8 mouse cellular contexts compared by ENCODE assay signal in genomic region chr2:119046649-119047611, GRCm38 (mm10). TPM values are rescaled to one million over a fixed set of nuclear protein-coding genes. Genes with fewer than 3 reads are reported as not detected.
A peak's percentile ranks its signal among the peaks of the same experiment; 100 is the strongest.
DNase-seq lines count a peak whose midpoint lies in the region; ATAC-seq and TF ChIP-seq lines count a peak whose summit lies in the region.

Knl1 (plus strand) TSS chr2:119047119.

- DNase-seq in 416B (ENCODE audit: low read depth): peak; percentile 98
- peak; percentile 84 to 95 for DNase-seq in heart, adult 9 months (ENCODE audit: low spot score in 2 of 2)
- DNase-seq in monocyte, adult 2 months (ENCODE audit: low read depth in 1 of 2, low spot score in 2 of 2): peak; percentile 95 to 99
- DNase-seq in spleen, postnatal 36 days (ENCODE audit: low spot score in 2 of 2): peak; percentile 89 to 93

- peak within 1 kb of the TSS; percentile 54 for H3K4me2 ChIP-seq in embryonic facial prominence, embryonic 15.5 days (replicated peaks)
- peak within 1 kb of the TSS; percentile 57 for H3K4me2 ChIP-seq in kidney, embryonic 14.5 days (replicated peaks; ENCODE audit: low read depth, low read length)
- peak within 1 kb of the TSS; percentile 53 for H3K4me2 ChIP-seq in limb, embryonic 15.5 days

- TF ChIP-seq CTCF in bone marrow, adult 2 months (IDR thresholded peaks at IDR 0.05; ENCODE audit: control insufficient read depth, insufficient read depth, low read length): no peak

- peak; percentile 68; the same call in 1 of the 2 replicates for TF ChIP-seq POLR2A in bone marrow, adult 2 months (IDR thresholded peaks at IDR 0.05; ENCODE audit: borderline replicate concordance, control insufficient read depth, low read depth, low read length)

- H3K4me3 ChIP-seq in bone marrow, adult 2 months (replicated peaks; ENCODE audit: control insufficient read depth, low read depth, low read length): peak within 1 kb of the TSS; percentile 91
- H3K4me3 ChIP-seq in embryonic facial prominence, embryonic 15.5 days (replicated peaks): peak within 1 kb of the TSS; percentile 86
- peak within 1 kb of the TSS; percentile 89 for H3K4me3 ChIP-seq in kidney, embryonic 14.5 days (ENCODE audit: low read length)
- H3K4me3 ChIP-seq in limb, embryonic 15.5 days: peak within 1 kb of the TSS; percentile 89

- H3K9ac ChIP-seq in embryonic facial prominence, embryonic 15.5 days: peak within 1 kb of the TSS; percentile 63
- peak within 1 kb of the TSS; percentile 69 for H3K9ac ChIP-seq in kidney, embryonic 14.5 days (ENCODE audit: low read depth, low read length)
- H3K9ac ChIP-seq in limb, embryonic 15.5 days: peak within 1 kb of the TSS; percentile 65

- under 1% methylated on average over 77 of the region's 77 CpGs for WGBS in bone marrow, adult 2 months
- WGBS in embryonic facial prominence, embryonic 15.5 days: under 1% methylated on average over 77 of the region's 77 CpGs
- WGBS in kidney, embryonic 14.5 days: under 1% methylated on average over 76 of the region's 77 CpGs
- WGBS in limb, embryonic 15.5 days: under 1% methylated on average over 77 of the region's 77 CpGs

- no peaks in the 10 kb centered on the region for H3K27me3 ChIP-seq in embryonic facial prominence, embryonic 15.5 days
- no peaks in the 10 kb centered on the region for H3K27me3 ChIP-seq in kidney, embryonic 14.5 days (ENCODE audit: control insufficient read depth, insufficient read depth, low read length)
- no peaks in the 10 kb centered on the region for H3K27me3 ChIP-seq in limb, embryonic 15.5 days

- H3K9me3 ChIP-seq in embryonic facial prominence, embryonic 15.5 days (replicated peaks): no peaks in the 10 kb centered on the region
- H3K9me3 ChIP-seq in kidney, embryonic 14.5 days (ENCODE audit: control insufficient read depth, low read length): no peaks in the 10 kb centered on the region
- H3K9me3 ChIP-seq in limb, embryonic 15.5 days: no peaks in the 10 kb centered on the region

- no peaks in the 10 kb centered on the region for H3K36me3 ChIP-seq in embryonic facial prominence, embryonic 15.5 days
- no peaks in the 10 kb centered on the region for H3K36me3 ChIP-seq in kidney, embryonic 14.5 days (ENCODE audit: control insufficient read depth, insufficient read depth, low read length)
- H3K36me3 ChIP-seq in limb, embryonic 15.5 days: 0 out of 2 replicates have a peak, but pooled peaks cover 4% of the 10 kb centered on the region

- ATAC-seq in embryonic facial prominence, embryonic 15.5 days (ENCODE audit: insufficient number of reproducible peaks, low FRiP score, low TSS enrichment, low read depth): peak; percentile 94
- peak; percentile 96 for ATAC-seq in kidney, embryonic 14.5 days (ENCODE audit: low FRiP score, low TSS enrichment)
- ATAC-seq in limb, embryonic 15.5 days (ENCODE audit: insufficient number of reproducible peaks, low FRiP score, low TSS enrichment, low read depth): peak; percentile 93

- H3K4me1 ChIP-seq in bone marrow, adult 2 months (ENCODE audit: control insufficient read depth, insufficient read depth, low read length): no peaks in the 10 kb centered on the region; the same call in 1 of the 2 replicates
- no peaks in the 10 kb centered on the region for H3K4me1 ChIP-seq in embryonic facial prominence, embryonic 15.5 days
- peaks cover 4% of the 10 kb centered on the region; the same call in 1 of the 2 replicates for H3K4me1 ChIP-seq in kidney, embryonic 14.5 days (ENCODE audit: control insufficient read depth, insufficient read depth, low read length)
- no peaks in the 10 kb centered on the region for H3K4me1 ChIP-seq in limb, embryonic 15.5 days

- H3K27ac ChIP-seq in bone marrow, adult 2 months (ENCODE audit: control insufficient read depth, insufficient read depth, low read depth, low read length, poor library complexity): peak within 1 kb of the TSS; percentile 78
- peak within 1 kb of the TSS; percentile 94 for H3K27ac ChIP-seq in embryonic facial prominence, embryonic 15.5 days (replicated peaks)
- peak within 1 kb of the TSS; percentile 96 for H3K27ac ChIP-seq in kidney, embryonic 14.5 days (ENCODE audit: low read depth, low read length)
- H3K27ac ChIP-seq in limb, embryonic 15.5 days: peak within 1 kb of the TSS; percentile 96

RNA-seq across cellular contexts. Expression of gene Knl1, which starts in this region (rescaled TPM):
- polyA plus RNA-seq in bone marrow, adult 2 months (2011; ENCODE audit: insufficient read depth, insufficient read length, low replicate concordance, missing spikeins): 14.8 and 21.4 TPM in 2 replicates
- 39.7 and 40.5 TPM in 2 replicates for polyA plus RNA-seq in embryonic facial prominence, embryonic 15.5 days (2015; fragmentation: Nextera tagmentation; extraction: Ambion mirVana)
- polyA plus RNA-seq in kidney, embryonic 14.5 days (2014; fragmentation: Nextera tagmentation; extraction: Ambion mirVana): 48.3 and 49.1 TPM in 2 replicates
- 39.1 and 42.0 TPM in 2 replicates for polyA plus RNA-seq in limb, embryonic 15.5 days (2015; fragmentation: Nextera tagmentation; extraction: Ambion mirVana)

Comparison
In these comparisons a context has a peak if more than half of its experiments do, and no peak if none do; other contexts are left out.
1. Peak in every context shown above with its lines: DNase-seq, ATAC-seq, H3K4me3 ChIP-seq and H3K27ac ChIP-seq.